Mouse (Mus musculus) macrophage (primary cell): ENCODE results near the gene Olfr617. TPM values are rescaled to one million over a fixed set of nuclear protein-coding genes. Genes with fewer than 3 reads are reported as not detected.
"Not testable (repeated sequence)": the region's sequence is repeated elsewhere in the genome, so short reads cannot be mapped to it uniquely, and the experiment has no call there.

ENCODE experiments used
- H3K27ac ChIP-seq: fragments of 350-480 bp; formaldehyde crosslinking; 2 replicates; pipeline ENCODE4 v1.9.0; 2021
- H3K36me3 ChIP-seq: fragments of 350-480 bp; formaldehyde crosslinking; 2 replicates; pipeline ENCODE4 v1.9.0; 2021; ENCODE audit errors: inconsistent target
- H3K4me3 ChIP-seq: fragments of 350-480 bp; formaldehyde crosslinking; 2 replicates; pipeline ENCODE4 v1.9.0; 2021; ENCODE audit errors: inconsistent target
- H3K79me2 ChIP-seq: fragments of 350-480 bp; formaldehyde crosslinking; 2 replicates; pipeline ENCODE4 v1.9.0; 2021; ENCODE audit errors: inconsistent target
- WGBS: methylation state at CpG from one replicate; pipeline ENCODE4 v1.1.7; 2026; ENCODE audit warnings: inconsistent platforms; ENCODE audit not compliant: missing documents; 5-methylcytosine and 5-hydroxymethylcytosine counted together
- polyA plus RNA-seq: library from polyadenylated mRNA; stranded (reverse); fragments of 250-400 nt; gene quantifications from 3 replicates; pipeline ENCODE4 v1.2.4, GENCODE M21; 2018; ENCODE audit warnings: inconsistent platforms
- total RNA-seq, 78 experiments: library from RNA; depleted of rRNA; stranded (reverse); fragments of 250-400 nt; gene quantifications; 1 replicate in 9 of 78; 2 replicates in 24 of 78; 3 replicates in 43 of 78; 4 replicates in 2 of 78; pipeline ENCODE4 v1.2.4; 2018; ENCODE audit warnings: inconsistent platforms in 56 of 78

Gene Olfr617
- total RNA-seq (2018; cell fraction: chromatin; rRNA removed) = not detected
- total RNA-seq (2018; cell fraction: cytosol; rRNA removed) = not detected
- not detected for total RNA-seq (2018; cell fraction: nucleus; rRNA removed)
- not detected in 3 replicates for polyA plus RNA-seq

DNA sequence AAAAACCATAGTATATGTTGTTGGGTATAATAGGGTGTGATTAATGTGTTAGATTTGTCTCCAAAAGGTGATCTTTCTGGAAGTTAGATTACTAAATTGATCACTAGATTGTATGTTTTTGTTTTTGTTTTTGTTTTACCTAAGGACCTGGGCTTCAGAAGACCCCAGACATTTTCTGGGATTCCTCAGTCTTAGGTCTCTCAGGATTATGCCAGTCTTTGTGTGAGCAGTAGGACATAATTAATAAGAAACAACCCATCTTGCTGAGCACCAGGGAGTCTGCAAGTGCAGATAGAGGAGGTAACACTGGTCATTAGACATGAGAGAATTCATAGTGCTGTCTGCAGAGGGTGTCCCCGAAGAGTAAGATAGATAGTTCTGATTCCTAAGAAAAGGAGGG, at the start of gene Olfr617:
Gene Olfr617, plus strand, starts transcription at position 301 of the 400 bp plus-strand sequence.
- H3K79me2 ChIP-seq = no peaks in the 10 kb centered on the region
- H3K36me3 ChIP-seq = no peaks in the 10 kb centered on the region
- no peak within 1 kb of the TSS for H3K4me3 ChIP-seq
- no peak within 1 kb of the TSS for H3K27ac ChIP-seq
- WGBS = 92% methylated on average over 1 of the region's 1 CpGs

DNA sequence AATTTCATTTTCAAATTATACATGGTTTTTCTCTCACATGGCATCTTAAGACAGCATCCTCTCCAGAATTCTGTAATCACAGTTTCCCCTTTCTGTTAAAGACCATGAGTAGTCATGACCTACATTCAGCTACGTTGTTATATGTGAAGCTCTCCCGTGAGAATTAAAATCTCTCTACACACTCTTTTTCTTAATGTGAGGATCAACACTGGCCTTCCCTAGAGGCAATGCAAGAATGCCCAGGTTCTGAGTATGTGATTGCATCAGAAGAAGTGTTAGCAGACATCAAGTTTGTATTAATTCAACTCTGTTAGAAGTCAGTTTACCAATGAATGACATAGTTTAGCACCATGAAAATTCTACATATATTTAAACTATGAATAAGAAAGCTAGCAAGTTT, 30.2 kb upstream of the Olfr617 start, which contains the start of gene Olfr612:
Gene Olfr612, minus strand, starts transcription at position 101 of the 400 bp plus-strand sequence.
- 100% methylated on average over 2 of the region's 2 CpGs for WGBS
- not testable (repeated sequence) for H3K27ac ChIP-seq, H3K79me2 ChIP-seq, H3K4me3 ChIP-seq, H3K36me3 ChIP-seq

DNA sequence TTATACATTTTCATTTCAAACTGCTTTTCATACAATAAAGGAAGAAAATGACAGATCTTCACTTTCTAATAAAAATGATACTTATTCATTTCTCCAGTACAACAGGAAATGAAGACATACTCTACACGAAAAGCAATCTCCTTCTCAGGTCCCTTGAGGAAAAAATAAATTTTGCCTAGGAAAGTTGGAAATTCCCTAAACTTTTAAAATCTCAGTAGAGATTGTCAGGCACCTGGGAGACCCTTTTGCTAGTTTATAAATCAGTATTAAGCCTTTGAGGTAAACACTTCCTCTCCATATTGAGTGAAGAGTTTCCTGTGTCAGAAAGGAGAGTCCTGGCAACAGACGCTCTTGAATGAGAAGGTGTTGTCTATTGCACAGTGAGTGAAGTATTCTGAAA, 25.1 kb upstream of the Olfr617 start, which contains the start of gene Olfr613:
Gene Olfr613, plus strand, starts transcription at position 301 of the 400 bp plus-strand sequence.
- H3K79me2 ChIP-seq = no peaks in the 10 kb centered on the region
- WGBS = 65% methylated on average over 2 of the region's 2 CpGs
- H3K4me3 ChIP-seq = no peak within 1 kb of the TSS
- no peaks in the 10 kb centered on the region for H3K36me3 ChIP-seq
- no peak within 1 kb of the TSS for H3K27ac ChIP-seq

GRCm38 (mm10) chr7:103555779-103556178, 17.1 kb upstream of the Olfr617 start, which contains the start of gene Olfr615:
Olfr615 (plus strand) TSS chr7:103556079.
- Histone ChIP-seq H3K4me3 (no peak within 1 kb of the TSS), H3K36me3 (no peaks in the 10 kb centered on the region), H3K79me2 (no peaks in the 10 kb centered on the region), H3K27ac (no peak within 1 kb of the TSS)
- no CpG with 5 or more reads among the region's 2 CpGs for WGBS

DNA sequence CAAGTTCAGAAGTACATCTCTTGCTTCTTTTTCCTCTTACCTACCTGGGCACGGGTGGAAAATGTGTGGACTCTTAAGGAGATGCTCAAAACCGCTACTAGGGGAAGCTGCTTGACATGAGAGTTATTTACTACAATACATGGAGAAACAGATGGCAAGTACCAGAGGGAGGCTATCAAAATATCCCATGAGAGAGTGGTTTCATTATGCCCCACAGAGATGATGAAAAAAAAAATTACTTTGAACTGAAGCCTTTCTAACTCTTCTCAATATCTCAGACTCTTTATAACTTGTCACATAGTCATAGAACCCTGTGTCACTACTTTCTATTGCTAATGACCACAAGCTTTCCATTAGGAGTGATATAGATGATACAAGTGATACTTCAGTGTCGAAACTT, 3.8 kb upstream of the Olfr617 start, which contains the start of gene Olfr616:
Gene Olfr616, minus strand, starts transcription at position 101 of the 400 bp plus-strand sequence.
- H3K4me3 ChIP-seq = no peak within 1 kb of the TSS
- no peaks in the 10 kb centered on the region for H3K36me3 ChIP-seq
- no peak within 1 kb of the TSS for H3K27ac ChIP-seq
- H3K79me2 ChIP-seq = no peaks in the 10 kb centered on the region
- WGBS = 74% methylated on average over 3 of the region's 3 CpGs

DNA sequence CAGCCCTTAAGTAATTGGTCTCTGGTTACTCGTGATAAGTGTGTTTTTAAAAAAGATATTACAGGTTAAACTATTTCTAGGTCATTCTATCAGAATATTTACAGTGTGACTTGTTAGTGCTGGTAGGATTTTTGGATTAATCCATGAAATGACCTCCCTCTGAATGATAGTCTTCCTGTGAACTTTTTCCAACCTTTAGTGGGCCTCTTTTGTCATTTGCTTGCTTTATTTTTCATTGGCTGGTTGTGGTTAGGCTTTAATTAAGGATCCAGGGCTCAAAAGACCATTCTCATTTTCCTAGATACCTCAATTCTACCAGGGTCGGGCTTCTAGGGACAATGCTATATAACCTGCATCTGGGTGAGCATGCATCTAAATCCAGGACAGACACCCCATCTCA, 16.9 kb downstream of the Olfr617 start, which contains the start of gene Olfr618:
Gene Olfr618, plus strand, starts transcription at position 301 of the 400 bp plus-strand sequence.
- WGBS = 57% methylated on average over 2 of the region's 2 CpGs
- Histone ChIP-seq H3K79me2 (no peaks in the 10 kb centered on the region), H3K27ac (no peak within 1 kb of the TSS), H3K36me3 (no peaks in the 10 kb centered on the region), H3K4me3 (no peak within 1 kb of the TSS)

DNA sequence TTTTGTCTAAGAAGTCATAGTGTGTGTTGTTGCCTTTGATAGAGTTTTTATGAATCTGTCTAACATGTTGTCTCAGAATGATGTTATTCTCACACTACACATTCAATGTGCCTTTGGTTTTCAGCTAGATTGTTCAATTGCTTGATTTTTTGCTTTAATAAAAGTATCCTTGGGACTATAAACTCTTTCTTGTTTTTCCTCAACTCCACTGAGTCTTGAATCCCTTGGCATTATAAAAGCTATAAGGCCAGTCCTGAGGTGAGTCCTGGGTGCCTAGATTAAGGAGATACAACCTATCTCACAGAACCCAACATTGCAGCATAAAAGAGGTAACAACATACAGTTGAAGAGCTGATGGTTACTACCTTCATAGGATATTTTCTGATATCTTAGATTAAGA, 27.4 kb downstream of the Olfr617 start, which contains the start of gene Olfr619:
Gene Olfr619, plus strand, starts transcription at position 301 of the 400 bp plus-strand sequence.
- no peaks in the 10 kb centered on the region for H3K36me3 ChIP-seq
- H3K4me3 ChIP-seq = no peak within 1 kb of the TSS
- no peaks in the 10 kb centered on the region for H3K79me2 ChIP-seq
- H3K27ac ChIP-seq = no peak within 1 kb of the TSS

DNA sequence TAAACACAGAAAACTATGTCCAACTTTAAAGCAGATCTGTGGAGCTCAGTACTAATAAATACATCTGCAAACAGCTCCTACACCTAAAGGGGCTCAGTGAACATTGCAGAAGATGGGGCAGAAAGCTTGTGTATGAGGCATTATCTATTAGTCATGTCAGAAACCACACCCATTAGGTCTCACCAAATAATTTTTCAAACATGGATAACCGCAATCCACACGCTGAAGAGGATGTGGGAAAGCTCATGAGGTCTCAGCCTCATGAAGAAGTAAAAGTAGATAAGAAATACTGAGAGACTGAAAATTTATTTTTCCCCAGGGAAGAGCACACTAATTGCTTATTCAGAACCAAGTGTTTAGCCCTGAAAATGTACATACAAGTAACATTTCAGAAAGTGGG, 34.6 kb downstream of the Olfr617 start:
- 69% methylated on average over 2 of the region's 2 CpGs for WGBS
- Histone ChIP-seq H3K4me3 (no peak overlapping the region), H3K79me2 (no peaks in the 10 kb centered on the region), H3K36me3 (no peaks in the 10 kb centered on the region), H3K27ac (no peak overlapping the region)

- no peak within 1 kb of the TSS for H3K27ac ChIP-seq
- no peaks in the 10 kb centered on the region for H3K79me2 ChIP-seq
- 80% methylated on average over 2 of the region's 2 CpGs for WGBS
- no peak within 1 kb of the TSS for H3K4me3 ChIP-seq
- no peaks in the 10 kb centered on the region for H3K36me3 ChIP-seq
Observed at GRCm38 (mm10) chr7:103612434-103612833, 39.6 kb downstream of the Olfr617 start, which contains the start of gene Olfr620. Olfr620 (minus strand) TSS chr7:103612534.

Other genes starting within 250 kb of the Olfr617 start
- not detected in 3 replicates for gene Olfr598, start 249.5 kb upstream of the Olfr617 start, polyA plus RNA-seq
- not detected in 3 replicates for gene Olfr599, start 237.1 kb upstream of the Olfr617 start, polyA plus RNA-seq
- not detected in 3 replicates for gene Olfr600, start 223.4 kb upstream of the Olfr617 start, polyA plus RNA-seq
- gene Olfr601, start 210.4 kb upstream of the Olfr617 start, polyA plus RNA-seq = not detected in 3 replicates
- not detected in 3 replicates for gene Olfr603, start 186.9 kb upstream of the Olfr617 start, polyA plus RNA-seq
- gene Usp17lc, start 158.0 kb upstream of the Olfr617 start, polyA plus RNA-seq = not detected in 3 replicates
- not detected in 3 replicates for gene Olfr605, start 127.6 kb upstream of the Olfr617 start, polyA plus RNA-seq
- not detected in 3 replicates for gene Olfr606, start 124.0 kb upstream of the Olfr617 start, polyA plus RNA-seq
- gene Olfr607, start 108.9 kb upstream of the Olfr617 start, polyA plus RNA-seq = not detected in 3 replicates
- not detected in 3 replicates for gene Olfr608, start 103.2 kb upstream of the Olfr617 start, polyA plus RNA-seq
- not detected in 3 replicates for gene Olfr609, start 75.0 kb upstream of the Olfr617 start, polyA plus RNA-seq
- gene Olfr610, start 60.9 kb upstream of the Olfr617 start, polyA plus RNA-seq = not detected in 3 replicates
- not detected in 3 replicates for gene Olfr611, start 52.2 kb upstream of the Olfr617 start, polyA plus RNA-seq
- gene Olfr612, start 30.3 kb upstream of the Olfr617 start, polyA plus RNA-seq = not detected in 3 replicates
- gene Olfr613, start 25.0 kb upstream of the Olfr617 start, polyA plus RNA-seq = not detected in 3 replicates
- not detected in 3 replicates for gene Olfr615, start 17.0 kb upstream of the Olfr617 start, polyA plus RNA-seq
- not detected in 3 replicates for gene Olfr616, start 3.9 kb upstream of the Olfr617 start, polyA plus RNA-seq
- not detected in 3 replicates for gene Olfr618, start 17.0 kb downstream of the Olfr617 start, polyA plus RNA-seq
- not detected in 3 replicates for gene Olfr619, start 27.5 kb downstream of the Olfr617 start, polyA plus RNA-seq
- not detected in 3 replicates for gene Olfr620, start 39.5 kb downstream of the Olfr617 start, polyA plus RNA-seq
- gene Olfr622, start 69.6 kb downstream of the Olfr617 start, polyA plus RNA-seq = not detected in 3 replicates
- not detected in 3 replicates for gene Olfr623, start 90.6 kb downstream of the Olfr617 start, polyA plus RNA-seq
- gene Olfr624, start 98.1 kb downstream of the Olfr617 start, polyA plus RNA-seq = 0.09 to 0.15 TPM (median 0.09 TPM) in 3 replicates
- gene Olfr625-ps1, start 109.7 kb downstream of the Olfr617 start, polyA plus RNA-seq = not detected in 3 replicates
- gene Olfr243, start 141.6 kb downstream of the Olfr617 start, polyA plus RNA-seq = not detected in 3 replicates
- gene Olfr628, start 157.3 kb downstream of the Olfr617 start, polyA plus RNA-seq = not detected in 3 replicates
- not detected in 3 replicates for gene Olfr629, start 171.9 kb downstream of the Olfr617 start, polyA plus RNA-seq
- gene Olfr630, start 184.3 kb downstream of the Olfr617 start, polyA plus RNA-seq = not detected in 3 replicates
- not detected in 3 replicates for gene Olfr69, start 198.5 kb downstream of the Olfr617 start, polyA plus RNA-seq
- gene Olfr68, start 206.6 kb downstream of the Olfr617 start, polyA plus RNA-seq = not detected in 3 replicates
- gene Olfr67, start 218.8 kb downstream of the Olfr617 start, polyA plus RNA-seq = not detected in 3 replicates
- not detected in 3 replicates for gene Hbb-bt, start 240.9 kb downstream of the Olfr617 start, polyA plus RNA-seq